In genomic region chr8:47737120-47737519, GRCm38 (mm10) we compare ENCODE assay signal across 15 mouse cellular contexts. TPM values are rescaled to one million over a fixed set of nuclear protein-coding genes. Genes with fewer than 3 reads are reported as not detected.
DNase-seq lines count a peak whose midpoint lies in the region; ATAC-seq and TF ChIP-seq lines count a peak whose summit lies in the region.
"Had no signal": no experiment of that assay in that cellular context is flagged by ENCODE, and none has a peak within 500 bp of the region (broad histone marks: within the 10 kb centered on the region; RNA-seq: fewer than 3 reads in every experiment).

No protein-coding gene starts in this region.

- peak; percentile 72 to 75 for DNase-seq in cerebellum, postnatal 10 days
- no peak for DNase-seq in cerebellum, adult 9-10 months
- peak; percentile 23 for DNase-seq in midbrain, embryonic 10.5 days (ENCODE audit: low spot score)
- no peak for DNase-seq in stomach, postnatal 0 days (ENCODE audit: low spot score)
- DNase-seq in adrenal gland, postnatal 4 days (ENCODE audit: low spot score in 2 of 2): no peak
- DNase-seq in thymus, postnatal 4 days: no peak
- DNase-seq: adrenal gland, postnatal 25 days; cerebellum, adult 11 months; liver, postnatal 0 days had no signal

- peak; percentile 8; the same call in 1 of the 2 replicates for TF ChIP-seq CTCF in stomach, postnatal 0 days (IDR thresholded peaks at IDR 0.05; ENCODE audit: low read depth)

- no peaks in the 10 kb centered on the region for H3K36me3 ChIP-seq in midbrain, embryonic 10.5 days
- H3K36me3 ChIP-seq in midbrain, embryonic 15.5 days (replicated peaks): no peaks in the 10 kb centered on the region
- no peaks in the 10 kb centered on the region for H3K36me3 ChIP-seq in hindbrain, embryonic 13.5 days
- no peaks in the 10 kb centered on the region for H3K36me3 ChIP-seq in stomach, postnatal 0 days (ENCODE audit: control insufficient read depth, insufficient read depth, low read length)
- H3K36me3 ChIP-seq: embryonic facial prominence, embryonic 12.5 days; limb, embryonic 12.5 days; stomach, embryonic 15.5 days had no signal

- H3K4me2 ChIP-seq in midbrain, embryonic 15.5 days: no peak overlapping the region
- no peak overlapping the region for H3K4me2 ChIP-seq in hindbrain, embryonic 13.5 days
- H3K4me2 ChIP-seq in stomach, postnatal 0 days (replicated peaks; ENCODE audit: low read depth): no peak overlapping the region
- H3K4me2 ChIP-seq: embryonic facial prominence, embryonic 12.5 days; limb, embryonic 12.5 days; stomach, embryonic 15.5 days had no signal

- no peak overlapping the region for H3K27ac ChIP-seq in midbrain, embryonic 10.5 days (replicated peaks)
- H3K27ac ChIP-seq in midbrain, embryonic 15.5 days: no peak overlapping the region
- no peak overlapping the region; the same call in 1 of the 2 replicates for H3K27ac ChIP-seq in hindbrain, embryonic 13.5 days
- H3K27ac ChIP-seq in stomach, postnatal 0 days (replicated peaks): no peak overlapping the region
- H3K27ac ChIP-seq: embryonic facial prominence, embryonic 12.5 days; limb, embryonic 12.5 days; macrophage; stomach, embryonic 15.5 days had no signal

- whole genome bisulfite sequencing in midbrain, embryonic 10.5 days: 70% methylated on average over 7 of the region's 7 CpGs
- WGBS in midbrain, embryonic 15.5 days: 66% methylated on average over 7 of the region's 7 CpGs
- WGBS in hindbrain, embryonic 13.5 days: 37% methylated on average over 7 of the region's 7 CpGs
- WGBS in stomach, postnatal 0 days: 52% methylated on average over 7 of the region's 7 CpGs

- ATAC-seq in midbrain, embryonic 15.5 days (replicated peaks): no peak
- peak; percentile 54; the same call in 1 of the 2 replicates for ATAC-seq in hindbrain, embryonic 13.5 days (ENCODE audit: low FRiP score)
- ATAC-seq in stomach, postnatal 0 days (ENCODE audit: low FRiP score, low TSS enrichment): no peak
- ATAC-seq: liver, postnatal 0 days had no signal

- no peak overlapping the region for H3K4me3 ChIP-seq in midbrain, embryonic 10.5 days
- no peak overlapping the region for H3K4me3 ChIP-seq in midbrain, embryonic 15.5 days
- H3K4me3 ChIP-seq in hindbrain, embryonic 13.5 days: no peak overlapping the region
- H3K4me3 ChIP-seq in stomach, postnatal 0 days (ENCODE audit: low read depth, low read length): no peak overlapping the region
- H3K4me3 ChIP-seq: embryonic facial prominence, embryonic 12.5 days; limb, embryonic 12.5 days; stomach, embryonic 15.5 days had no signal

- H3K9me3 ChIP-seq in midbrain, embryonic 10.5 days (replicated peaks): no peaks in the 10 kb centered on the region
- H3K9me3 ChIP-seq in midbrain, embryonic 15.5 days: no peaks in the 10 kb centered on the region
- no peaks in the 10 kb centered on the region for H3K9me3 ChIP-seq in hindbrain, embryonic 13.5 days
- H3K9me3 ChIP-seq in stomach, postnatal 0 days (ENCODE audit: control insufficient read depth, low read length): no peaks in the 10 kb centered on the region
- H3K9me3 ChIP-seq: embryonic facial prominence, embryonic 12.5 days; limb, embryonic 12.5 days; stomach, embryonic 15.5 days had no signal

- H3K4me1 ChIP-seq in midbrain, embryonic 10.5 days: no peaks in the 10 kb centered on the region
- no peaks in the 10 kb centered on the region for H3K4me1 ChIP-seq in midbrain, embryonic 15.5 days
- H3K4me1 ChIP-seq in hindbrain, embryonic 13.5 days (replicated peaks): peaks cover 9% of the 10 kb centered on the region
- no peaks in the 10 kb centered on the region for H3K4me1 ChIP-seq in stomach, postnatal 0 days (replicated peaks; ENCODE audit: control insufficient read depth, insufficient read depth)
- H3K4me1 ChIP-seq: embryonic facial prominence, embryonic 12.5 days; stomach, embryonic 15.5 days had no signal

- no peak for TF ChIP-seq EP300 in stomach, postnatal 0 days (optimal IDR thresholded peaks at IDR 0.05)

- no peaks in the 10 kb centered on the region for H3K27me3 ChIP-seq in midbrain, embryonic 10.5 days (ENCODE audit: low read depth, poor library complexity, severe bottlenecking)
- 0 out of 2 replicates have a peak, but pooled peaks cover 2% of the 10 kb centered on the region for H3K27me3 ChIP-seq in midbrain, embryonic 15.5 days (replicated peaks)
- H3K27me3 ChIP-seq in hindbrain, embryonic 13.5 days: peaks cover 20% of the 10 kb centered on the region
- no peaks in the 10 kb centered on the region for H3K27me3 ChIP-seq in stomach, postnatal 0 days (ENCODE audit: control insufficient read depth, insufficient read depth, low read length)
- H3K27me3 ChIP-seq: embryonic facial prominence, embryonic 12.5 days; stomach, embryonic 15.5 days had no signal

- H3K9ac ChIP-seq in midbrain, embryonic 15.5 days: no peak overlapping the region
- no peak overlapping the region for H3K9ac ChIP-seq in hindbrain, embryonic 13.5 days
- no peak overlapping the region for H3K9ac ChIP-seq in stomach, postnatal 0 days (ENCODE audit: low read length)
- H3K9ac ChIP-seq: embryonic facial prominence, embryonic 12.5 days; limb, embryonic 12.5 days; liver, postnatal 0 days; stomach, embryonic 15.5 days had no signal

RNA-seq across cellular contexts. Expression of gene Cdkn2aip, which starts 23.4 kb away (rescaled TPM):
- 38.5 and 44.3 TPM in 2 replicates for polyA plus RNA-seq in midbrain, embryonic 10.5 days (2016; fragmentation: Nextera tagmentation; extraction: Ambion mirVana)
- polyA plus RNA-seq in midbrain, embryonic 15.5 days (2015; fragmentation: Nextera tagmentation; extraction: Ambion mirVana): 35.1 and 35.8 TPM in 2 replicates
- 41.0 and 41.4 TPM in 2 replicates for polyA plus RNA-seq in hindbrain, embryonic 13.5 days (2015; fragmentation: Nextera tagmentation; extraction: Ambion mirVana)
- 13.0 and 13.1 TPM in 2 replicates for polyA plus RNA-seq in stomach, postnatal 0 days (2015; fragmentation: Nextera tagmentation; extraction: Ambion mirVana)
- total RNA-seq in adrenal gland, postnatal 4 days (2021): 10 to 100 TPM; 17.3 TPM

Comparison
In these comparisons a context has a peak if more than half of its experiments do, and no peak if none do; other contexts are left out.
1. DNase-seq: peak in cerebellum, postnatal 10 days (2 of 2) and midbrain, embryonic 10.5 days (single experiment); none in cerebellum, adult 9-10 months (single experiment), stomach, postnatal 0 days (single experiment), adrenal gland, postnatal 4 days (0 of 2) and thymus, postnatal 4 days (single experiment).